Comparison of ENCODE assay signal across 22 mouse cellular contexts in the genomic region with DNA sequence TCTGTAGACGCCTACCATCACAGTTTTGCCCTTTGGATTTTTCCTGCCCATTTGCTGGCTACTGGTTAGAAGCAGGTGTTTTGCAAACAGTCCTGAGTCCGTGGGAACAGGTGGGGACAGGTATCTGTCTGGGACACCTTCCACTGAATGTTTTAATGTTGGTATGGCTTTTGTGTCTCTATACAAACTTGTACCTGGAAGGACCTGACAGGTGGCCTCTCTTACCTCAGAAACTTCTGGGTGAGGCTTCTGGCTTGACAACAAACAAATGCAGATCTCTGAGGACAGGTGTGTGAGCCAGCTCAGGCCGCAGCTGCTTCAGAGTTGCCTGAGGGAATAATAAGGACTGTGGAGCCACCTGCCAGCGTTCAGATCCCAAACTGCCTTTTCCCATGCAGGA. TPM values are rescaled to one million over a fixed set of nuclear protein-coding genes. Genes with fewer than 3 reads are reported as not detected.
"Had no signal": no experiment of that assay in that cellular context is flagged by ENCODE, and none has a peak within 500 bp of the region (broad histone marks: within the 10 kb centered on the region; RNA-seq: fewer than 3 reads in every experiment).

No protein-coding gene starts in this region.

- H3K9ac ChIP-seq: limb, embryonic 12.5 days; limb, embryonic 15.5 days; liver, embryonic 14.5 days; lung, embryonic 15.5 days; stomach, embryonic 15.5 days had no signal

- H3K4me2 ChIP-seq: limb, embryonic 12.5 days; limb, embryonic 15.5 days; lung, embryonic 15.5 days; midbrain, embryonic 11.5 days; stomach, embryonic 15.5 days had no signal

- H3K27me3 ChIP-seq: limb, embryonic 12.5 days; limb, embryonic 15.5 days; lung, embryonic 15.5 days; stomach, embryonic 15.5 days had no signal

- DNase-seq: kidney, adult 11 months; kidney, adult 8-10 months; kidney, postnatal 14 days; kidney, postnatal 4 days; left cerebral cortex, postnatal 4 days; lung, adult 18-20 months; lung, postnatal 10 days; lung, postnatal 36 days; midbrain, embryonic 14.5 days; right cerebral cortex, adult 18-20 months; right cerebral cortex, postnatal 14 days; right cerebral cortex, postnatal 4 days; spleen, adult 18-20 months; thymus, postnatal 25 days had no signal

- H3K27ac ChIP-seq: limb, embryonic 12.5 days; limb, embryonic 15.5 days; liver, embryonic 14.5 days; lung, embryonic 15.5 days; stomach, embryonic 15.5 days had no signal

- H3K4me3 ChIP-seq: limb, embryonic 12.5 days; limb, embryonic 15.5 days; lung, embryonic 15.5 days; stomach, embryonic 15.5 days had no signal

- H3K4me1 ChIP-seq: limb, embryonic 12.5 days; limb, embryonic 15.5 days; stomach, embryonic 15.5 days had no signal

- H3K9me3 ChIP-seq: limb, embryonic 15.5 days; lung, embryonic 15.5 days; stomach, embryonic 15.5 days had no signal

RNA-seq across cellular contexts. Expression of a gene that starts 25.9 kb away (rescaled TPM):
- polyA plus RNA-seq: kidney, embryonic 16.5 days; limb, embryonic 12.5 days; lung, embryonic 15.5 days; neural tube, embryonic 11.5 days had no signal
